Mouse (Mus musculus): ENCODE results near the gene Coro2a. TPM values are rescaled to one million over a fixed set of nuclear protein-coding genes. Genes with fewer than 3 reads are reported as not detected.
"Not testable (repeated sequence)": the region's sequence is repeated elsewhere in the genome, so short reads cannot be mapped to it uniquely, and the experiment has no call there.

Gene Coro2a
- total and polyA plus RNA-seq, 3 experiments, result 2.2 to 12.4 (median 2.8) TPM

- no peak for DNase-seq
Measured at GRCm38 (mm10) chr4:46613618-46614017, 11.6 kb upstream of the Coro2a start.

- peak; percentile 76 for DNase-seq
Measured at GRCm38 (mm10) chr4:46611181-46611580, 9.2 kb upstream of the Coro2a start.

GRCm38 (mm10) chr4:46607601-46608000 lies 5.6 kb upstream of the Coro2a start:
- peak; percentile 80 for DNase-seq

GRCm38 (mm10) chr4:46605451-46605850 lies 3.4 kb upstream of the Coro2a start:
- DNase-seq, result no peak

GRCm38 (mm10) chr4:46602704-46603103 lies 702 bp upstream of the Coro2a start:
- no peak for DNase-seq

GRCm38 (mm10) chr4:46601258-46601843 lies 651 bp downstream of the Coro2a start:
- DNase-seq, result peak; percentile 44

- no peak for DNase-seq
Measured at GRCm38 (mm10) chr4:46600473-46601257, 1.3 kb downstream of the Coro2a start.

GRCm38 (mm10) chr4:46599609-46600008 lies 2.4 kb downstream of the Coro2a start:
- not testable (repeated sequence) for DNase-seq

GRCm38 (mm10) chr4:46598981-46599380 lies 3.0 kb downstream of the Coro2a start:
- no peak for DNase-seq

- DNase-seq, result no peak
Measured at GRCm38 (mm10) chr4:46598111-46598510, 3.9 kb downstream of the Coro2a start.

- no peak for DNase-seq
Measured at GRCm38 (mm10) chr4:46597286-46597961, 4.6 kb downstream of the Coro2a start.

- no peak for DNase-seq
Measured at GRCm38 (mm10) chr4:46596398-46596797, 5.6 kb downstream of the Coro2a start.

- DNase-seq, result no peak
Measured at GRCm38 (mm10) chr4:46594131-46594530, 7.9 kb downstream of the Coro2a start.

- DNase-seq, result no peak
Measured at GRCm38 (mm10) chr4:46593472-46593871, 8.5 kb downstream of the Coro2a start.

GRCm38 (mm10) chr4:46591833-46592520 lies 10.0 kb downstream of the Coro2a start:
- no peak for DNase-seq

- no peak for DNase-seq
Measured at GRCm38 (mm10) chr4:46590810-46591209, 11.2 kb downstream of the Coro2a start.

- DNase-seq, result no peak
Measured at GRCm38 (mm10) chr4:46589946-46590684, 11.9 kb downstream of the Coro2a start.

GRCm38 (mm10) chr4:46589151-46589550 lies 12.9 kb downstream of the Coro2a start:
- DNase-seq, result no peak

- DNase-seq, result no peak
Measured at GRCm38 (mm10) chr4:46586473-46586872, 15.5 kb downstream of the Coro2a start.

- no peak for DNase-seq
Measured at GRCm38 (mm10) chr4:46585811-46586190, 16.2 kb downstream of the Coro2a start.

- DNase-seq, result no peak
Measured at GRCm38 (mm10) chr4:46585041-46585810, 16.8 kb downstream of the Coro2a start.

All from adrenal gland, adult 2 months (tissue).